Mouse (Mus musculus): ENCODE data around the gene Hps3.

Gene Hps3

DNA sequence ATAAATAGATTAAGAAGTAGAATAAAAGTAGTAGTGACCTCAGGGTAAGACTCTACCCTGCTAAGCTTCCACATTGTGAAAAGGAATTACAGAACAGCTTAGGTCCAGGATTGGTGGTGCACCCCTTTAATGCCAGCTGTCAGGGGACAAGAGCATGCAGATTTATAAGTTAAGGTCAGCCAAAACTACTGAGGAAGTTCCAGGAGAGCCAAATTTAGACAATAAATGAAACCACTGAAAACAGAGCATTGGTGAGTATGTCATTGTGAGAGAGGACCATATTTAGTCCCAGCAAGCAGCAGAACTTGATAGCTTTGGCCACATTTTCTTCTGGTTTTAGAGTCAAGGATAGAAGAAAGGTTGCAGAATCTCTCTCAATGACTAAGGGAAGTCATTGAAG lies 86.6 kb downstream of the Hps3 start:
- DNase-seq (ENCODE audit: low spot score) = no peak

Data from spleen, adult 12 weeks (tissue).